Mouse (Mus musculus) cerebellum, adult 2 months (tissue): ENCODE measurements around the gene Kirrel.

Source experiments
- CTCF ChIP-seq: fragments of 200-500 bp; IDR thresholded peaks from 2 replicates; pipeline ENCODE4 v1.5.1; 2011; ENCODE audit warnings: low read depth, mild to moderate bottlenecking, control low read depth, low read length, moderate library complexity, borderline replicate concordance; ENCODE audit not compliant: insufficient read depth
- POLR2A ChIP-seq: fragments of 200-500 bp; IDR thresholded peaks from 2 replicates; pipeline ENCODE4 v1.6.1; 2011; ENCODE audit warnings: low read length, control low read depth, borderline replicate concordance; ENCODE audit not compliant: insufficient read depth

DNA sequence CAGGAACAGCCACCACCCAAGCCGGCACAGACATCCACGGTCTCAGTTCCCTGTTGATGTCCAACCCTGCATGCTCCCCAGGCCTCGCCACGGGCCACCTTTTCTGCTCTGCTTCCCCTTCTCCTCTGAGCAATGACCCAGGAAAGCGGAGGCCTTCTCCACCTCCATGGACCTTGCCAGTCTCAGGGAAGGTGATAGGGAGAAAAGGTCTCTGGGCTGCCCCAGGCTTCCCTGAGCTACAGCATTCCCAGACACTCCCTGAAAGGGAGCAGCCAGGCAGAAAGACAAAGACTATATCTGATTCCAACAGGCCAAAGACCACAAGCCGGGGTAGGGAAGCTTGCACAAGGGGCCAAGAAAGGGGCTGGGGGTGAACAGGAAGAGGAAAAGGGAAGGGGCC, 43.6 kb downstream of the Kirrel start:
- TF ChIP-seq POLR2A (no peak), CTCF (no peak)
